Mouse (Mus musculus) hindbrain, embryonic 12.5 days (tissue): Measurements from ENCODE around the gene Syf2. TPM values are rescaled to one million over a fixed set of nuclear protein-coding genes. Genes with fewer than 3 reads are reported as not detected.

Experiments
- ATAC-seq: fragments of 200-750 bp; cut with Nextera tagmentation; 2 replicates; pipeline ENCODE4 v1.8.0; 2017; ENCODE audit warnings: moderate TSS enrichment; ENCODE audit not compliant: low FRiP score
- H3K27ac ChIP-seq: fragments of 300-500 bp; sonication (generic); 2 replicates; pipeline ENCODE4 v1.5.1; 2016; ENCODE audit warnings: mild to moderate bottlenecking
- H3K27me3 ChIP-seq: fragments of 300-500 bp; sonication (generic); 2 replicates; pipeline ENCODE4 v1.6.1; 2016; ENCODE audit warnings: mild to moderate bottlenecking
- H3K36me3 ChIP-seq: fragments of 300-500 bp; sonication (generic); 2 replicates; pipeline ENCODE4 v1.6.1; 2016; ENCODE audit warnings: mild to moderate bottlenecking
- H3K4me1 ChIP-seq: fragments of 300-500 bp; sonication (generic); 2 replicates; pipeline ENCODE4 v1.6.1; 2016
- H3K4me2 ChIP-seq: fragments of 300-500 bp; sonication (generic); replicated peaks from 2 replicates; pipeline ENCODE4 v1.6.1; 2016; ENCODE audit warnings: mild to moderate bottlenecking
- H3K4me3 ChIP-seq: fragments of 300-500 bp; sonication (generic); 2 replicates; pipeline ENCODE4 v1.5.1; 2016; ENCODE audit warnings: mild to moderate bottlenecking
- H3K9ac ChIP-seq: fragments of 300-500 bp; sonication (generic); 2 replicates; pipeline ENCODE4 v1.6.1; 2016; ENCODE audit warnings: mild to moderate bottlenecking, moderate library complexity
- H3K9me3 ChIP-seq: fragments of 300-500 bp; sonication (generic); replicated peaks from 2 replicates; pipeline ENCODE4 v1.6.1; 2016; ENCODE audit warnings: mild to moderate bottlenecking
- WGBS: fragments of 180-500 bp; shearing (Covaris S2); methylation state at CpG from one replicate; pipeline ENCODE4 v1.1.7; 2016; 5-methylcytosine and 5-hydroxymethylcytosine counted together
- polyA plus RNA-seq: library from polyadenylated mRNA; unstranded; fragments of >200 nt; fragmentation: Nextera tagmentation; extraction: Ambion mirVana; gene quantifications from 2 replicates; pipeline ENCODE4 v1.2.1, GENCODE M21; 2016

Gene Syf2
- polyA plus RNA-seq, 1 experiment from 2014 or later = 77.2 TPM

- Histone ChIP-seq H3K9me3 (no peaks in the 10 kb centered on the region), H3K4me1 (peaks cover 16% of the 10 kb centered on the region), H3K36me3 (peaks cover 11% of the 10 kb centered on the region), H3K27ac (peak overlapping the region; percentile 91; the same call in 1 of the 2 replicates), H3K4me3 (peak overlapping the region; percentile 92), H3K4me2 (peak overlapping the region; percentile 70), H3K9ac (peak overlapping the region; percentile 44), H3K27me3 (no peaks in the 10 kb centered on the region)
- peak; percentile 67 for ATAC-seq
- 62% methylated on average over 14 of the region's 14 CpGs for WGBS
Measured at GRCm38 (mm10) chr4:134915223-134916050, 15.3 kb upstream of the Syf2 start.

- no peaks in the 10 kb centered on the region for H3K27me3 ChIP-seq
- no peaks in the 10 kb centered on the region for H3K9me3 ChIP-seq
- no peak overlapping the region for H3K4me2 ChIP-seq
- peaks cover 16% of the 10 kb centered on the region for H3K4me1 ChIP-seq
- no peak for ATAC-seq
- whole genome bisulfite sequencing = 70% methylated on average over 3 of the region's 3 CpGs
- H3K36me3 ChIP-seq = peaks cover 2% of the 10 kb centered on the region; the same call in 1 of the 2 replicates
- H3K4me3 ChIP-seq = no peak overlapping the region
- H3K9ac ChIP-seq = no peak overlapping the region
- no peak overlapping the region for H3K27ac ChIP-seq
Measured at GRCm38 (mm10) chr4:134917194-134917593, 13.5 kb upstream of the Syf2 start.

- Histone ChIP-seq H3K4me1 (peaks cover 11% of the 10 kb centered on the region), H3K4me2 (no peak overlapping the region), H3K36me3 (no peaks in the 10 kb centered on the region), H3K4me3 (no peak overlapping the region), H3K27ac (no peak overlapping the region), H3K27me3 (no peaks in the 10 kb centered on the region), H3K9me3 (no peaks in the 10 kb centered on the region), H3K9ac (no peak overlapping the region)
- WGBS = 73% methylated on average over 7 of the region's 7 CpGs
- no peak for ATAC-seq
Measured at GRCm38 (mm10) chr4:134918381-134918780, 12.3 kb upstream of the Syf2 start.

DNA sequence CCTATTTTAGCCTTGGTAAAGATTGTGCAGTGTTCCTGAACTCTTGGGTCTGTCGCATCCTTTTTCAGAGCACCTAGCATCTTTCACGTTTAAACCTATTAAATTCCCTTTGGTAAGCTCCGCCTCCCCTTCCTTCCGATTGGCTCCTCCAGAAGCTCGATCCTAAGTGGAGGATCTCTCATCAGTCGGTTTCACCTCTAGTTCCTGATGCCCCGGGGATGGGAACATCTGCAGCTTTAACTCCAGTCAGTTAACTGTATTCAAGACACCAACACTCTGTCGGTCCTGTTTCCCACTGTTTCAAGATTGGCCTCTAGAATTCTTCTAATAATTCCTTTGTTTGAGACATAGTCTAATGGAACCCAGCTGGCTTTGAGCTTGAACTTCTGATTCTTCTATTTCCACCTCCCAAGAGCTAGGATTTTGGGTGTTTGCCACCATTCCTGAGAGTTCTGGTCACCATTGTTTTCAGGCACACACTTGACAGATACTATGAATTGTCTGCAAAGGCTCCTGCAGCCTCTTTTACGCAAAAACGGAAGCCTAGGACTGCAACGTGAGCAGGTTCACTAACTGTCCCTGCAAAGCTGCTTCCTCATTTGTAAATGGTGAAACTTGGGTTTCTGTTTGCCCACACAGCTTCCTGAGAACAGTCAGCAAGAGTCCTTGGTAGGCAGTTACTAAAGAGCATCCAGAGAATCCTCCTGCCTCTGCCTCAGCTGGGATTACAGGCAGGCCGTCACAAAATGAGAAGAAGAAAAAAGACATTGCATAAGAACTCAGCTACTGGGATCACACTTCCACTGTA is 10.8 kb upstream of the Syf2 start:
- no peak overlapping the region for H3K9ac ChIP-seq

GRCm38 (mm10) chr4:134920631-134921030 is 10.1 kb upstream of the Syf2 start:
- ATAC-seq = no peak
- no peak overlapping the region for H3K4me2 ChIP-seq
- H3K4me3 ChIP-seq = no peak overlapping the region

More for the DNA sequence above, 10.8 kb upstream of the Syf2 start:
- no peak overlapping the region for H3K4me2 ChIP-seq
- 39% methylated on average over 12 of the region's 12 CpGs for WGBS
- H3K4me1 ChIP-seq = peaks cover 10% of the 10 kb centered on the region
- no peaks in the 10 kb centered on the region for H3K9me3 ChIP-seq
- ATAC-seq = no peak
- no peak overlapping the region for H3K27ac ChIP-seq
- no peaks in the 10 kb centered on the region for H3K36me3 ChIP-seq
- no peak overlapping the region for H3K4me3 ChIP-seq
- H3K27me3 ChIP-seq = no peaks in the 10 kb centered on the region

DNA sequence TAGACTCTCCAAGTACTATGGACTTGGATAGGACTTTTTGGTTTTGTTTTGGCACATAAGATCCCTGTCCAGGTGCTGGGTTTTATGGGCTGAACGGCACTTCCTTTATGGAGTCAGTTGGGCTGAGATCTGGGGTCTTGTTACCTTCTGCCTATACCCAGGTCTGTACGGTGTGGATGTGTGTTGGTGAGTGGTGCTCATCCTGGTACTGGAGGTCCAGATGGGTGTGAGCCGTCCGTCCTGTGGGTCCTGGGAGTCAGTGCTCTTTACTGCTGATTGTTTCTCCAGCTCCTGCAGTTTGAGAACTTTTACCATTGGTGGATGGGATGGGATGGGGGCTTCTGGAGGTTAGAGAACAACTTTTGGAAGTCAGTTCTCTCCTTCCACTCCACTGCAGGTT is 9.0 kb upstream of the Syf2 start:
- no peak for ATAC-seq
- Histone ChIP-seq H3K27me3 (no peaks in the 10 kb centered on the region), H3K36me3 (peaks cover 15% of the 10 kb centered on the region), H3K4me2 (no peak overlapping the region), H3K27ac (no peak overlapping the region), H3K4me1 (peaks cover 19% of the 10 kb centered on the region), H3K9me3 (no peaks in the 10 kb centered on the region), H3K9ac (no peak overlapping the region), H3K4me3 (no peak overlapping the region)
- whole genome bisulfite sequencing = 98% methylated on average over 4 of the region's 4 CpGs

More at GRCm38 (mm10) chr4:134920631-134921030, 10.1 kb upstream of the Syf2 start:
- no peaks in the 10 kb centered on the region for H3K9me3 ChIP-seq
- H3K36me3 ChIP-seq = peaks cover 6% of the 10 kb centered on the region
- H3K27me3 ChIP-seq = no peaks in the 10 kb centered on the region
- peaks cover 11% of the 10 kb centered on the region for H3K4me1 ChIP-seq
- WGBS = 94% methylated on average over 6 of the region's 6 CpGs
- no peak overlapping the region for H3K27ac ChIP-seq
- no peak overlapping the region for H3K9ac ChIP-seq

DNA sequence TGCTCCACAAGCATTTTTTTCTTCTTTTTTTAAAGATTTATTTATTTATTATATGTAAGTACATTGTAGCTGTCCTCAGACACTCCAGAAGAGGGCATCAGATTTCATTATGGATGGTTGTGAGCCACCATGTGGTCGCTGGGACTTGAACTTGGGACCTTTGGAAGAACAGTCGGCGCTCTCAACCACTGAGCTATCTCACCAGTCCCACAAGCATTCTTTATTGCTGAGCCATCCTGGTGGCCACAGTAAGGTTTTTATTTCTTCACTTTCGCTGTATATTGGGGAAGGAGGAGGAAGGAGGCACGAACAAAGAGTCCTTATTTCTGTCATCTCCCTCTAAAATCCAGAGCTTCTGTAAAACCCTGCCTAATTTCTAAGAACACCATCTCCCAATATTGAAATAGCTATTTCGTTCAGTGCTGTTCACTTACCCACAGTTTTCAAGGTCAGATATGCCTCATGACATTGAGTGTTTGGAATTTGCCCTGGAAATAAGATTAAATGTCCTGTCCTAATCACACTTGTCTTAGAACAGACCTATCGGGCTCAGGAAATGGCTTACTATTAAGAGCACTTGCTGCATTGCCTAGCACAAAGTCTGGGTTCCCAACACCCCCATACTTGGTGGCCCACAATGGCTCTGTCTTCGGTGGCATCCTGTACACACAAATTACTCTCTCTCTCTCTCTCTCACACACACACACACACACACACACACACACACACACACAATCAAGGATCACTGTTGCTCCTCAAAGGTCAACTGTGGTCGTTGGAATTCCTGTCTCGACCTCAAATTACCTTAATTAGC is 8.4 kb upstream of the Syf2 start:
- ATAC-seq = no peak
- peak overlapping the region; percentile 100 for H3K4me3 ChIP-seq
- peaks cover 19% of the 10 kb centered on the region for H3K4me1 ChIP-seq
- no peaks in the 10 kb centered on the region for H3K27me3 ChIP-seq
- H3K9me3 ChIP-seq = no peaks in the 10 kb centered on the region
- H3K27ac ChIP-seq = peak overlapping the region; percentile 86
- 69% methylated on average over 10 of the region's 10 CpGs for WGBS
- H3K36me3 ChIP-seq = peaks cover 21% of the 10 kb centered on the region
- H3K9ac ChIP-seq = peak overlapping the region; percentile 70
- H3K4me2 ChIP-seq = peak overlapping the region; percentile 71

DNA sequence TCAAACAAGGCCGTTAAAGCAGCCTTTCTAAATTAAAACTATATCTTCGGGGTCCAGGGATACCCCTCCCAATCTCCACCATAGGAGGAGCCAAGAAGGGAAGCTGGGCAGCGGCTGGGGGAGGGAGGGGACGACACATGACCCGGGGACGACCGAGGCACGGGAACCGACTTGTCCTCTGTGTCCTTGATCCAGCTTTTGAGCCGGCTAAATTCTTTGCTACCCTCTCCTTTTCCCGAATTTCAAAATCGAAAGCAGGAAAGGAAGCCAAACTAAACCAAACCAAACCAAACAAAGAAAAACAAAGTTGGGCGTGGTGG is 7.8 kb upstream of the Syf2 start:
- peaks cover 19% of the 10 kb centered on the region for H3K4me1 ChIP-seq
- WGBS = under 1% methylated on average over 13 of the region's 13 CpGs
- ATAC-seq = peak; percentile 78

DNA sequence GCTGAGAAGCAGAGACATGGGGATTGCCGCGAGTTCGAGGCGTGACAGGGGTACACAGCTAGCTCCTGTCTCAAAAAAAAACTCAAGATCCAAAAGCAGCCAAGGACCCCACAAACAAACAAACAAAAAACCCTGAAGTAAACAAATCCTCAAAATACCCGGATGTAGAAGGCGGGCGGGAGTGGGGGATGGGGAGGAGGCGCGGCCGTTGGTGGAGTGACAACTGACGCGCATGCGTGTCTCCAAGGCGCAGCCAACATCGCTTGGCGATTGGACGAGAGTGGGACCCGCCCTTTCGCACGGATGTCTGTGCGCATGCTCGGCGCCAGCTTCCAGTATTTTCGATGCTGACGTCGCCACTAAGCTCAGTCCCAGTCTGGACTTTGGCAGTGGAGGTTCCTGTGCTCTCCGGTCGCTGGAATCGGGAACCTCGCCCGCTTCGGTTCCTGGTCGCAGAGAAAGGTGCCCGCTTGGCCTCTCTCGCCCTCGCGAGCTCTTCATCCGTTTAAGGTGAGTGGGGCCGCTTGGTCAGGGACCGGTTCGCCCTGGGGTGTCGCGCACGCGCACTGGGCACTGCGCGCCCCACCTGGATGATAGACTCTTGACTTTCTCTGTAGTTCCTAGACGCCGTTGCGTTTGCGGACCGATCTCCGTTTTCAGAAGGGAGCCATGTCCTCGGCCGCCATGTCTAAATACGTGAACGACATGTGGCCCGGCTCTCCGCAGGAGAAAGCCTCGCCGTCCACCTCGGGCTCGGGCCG is 7.3 kb upstream of the Syf2 start, which contains the start of gene Rsrp1:
Rsrp1 (plus strand) TSS at position 335 of the 761 bp plus-strand sequence.
- Histone ChIP-seq H3K4me1 (peaks cover 19% of the 10 kb centered on the region), H3K9me3 (no peaks in the 10 kb centered on the region), H3K27me3 (no peaks in the 10 kb centered on the region), H3K4me2 (peak within 1 kb of the TSS; percentile 90), H3K36me3 (peaks cover 33% of the 10 kb centered on the region), H3K27ac (peak within 1 kb of the TSS; percentile 94), H3K4me3 (peak within 1 kb of the TSS; percentile 100), H3K9ac (peak within 1 kb of the TSS; percentile 96)
- WGBS = under 1% methylated on average over 62 of the region's 64 CpGs
- peak; percentile 95 for ATAC-seq

More for the DNA sequence above, 7.8 kb upstream of the Syf2 start:
- peak overlapping the region; percentile 70 for H3K9ac ChIP-seq
- peak overlapping the region; percentile 86 for H3K27ac ChIP-seq
- H3K4me3 ChIP-seq = peak overlapping the region; percentile 100
- peaks cover 27% of the 10 kb centered on the region for H3K36me3 ChIP-seq
- no peaks in the 10 kb centered on the region for H3K9me3 ChIP-seq
- H3K27me3 ChIP-seq = no peaks in the 10 kb centered on the region
- H3K4me2 ChIP-seq = peak overlapping the region; percentile 71

- Histone ChIP-seq H3K27me3 (no peaks in the 10 kb centered on the region), H3K36me3 (peaks cover 34% of the 10 kb centered on the region), H3K4me2 (peak overlapping the region; percentile 90), H3K9ac (peak overlapping the region; percentile 96), H3K4me1 (peaks cover 19% of the 10 kb centered on the region), H3K4me3 (peak overlapping the region; percentile 100), H3K27ac (peak overlapping the region; percentile 94), H3K9me3 (no peaks in the 10 kb centered on the region)
- ATAC-seq = peak; percentile 65
- 0% methylated on average over 75 of the region's 75 CpGs for WGBS
Measured at GRCm38 (mm10) chr4:134924019-134924741, 6.5 kb upstream of the Syf2 start.

- no peaks in the 10 kb centered on the region for H3K9me3 ChIP-seq
- H3K27ac ChIP-seq = no peak overlapping the region
- H3K27me3 ChIP-seq = no peaks in the 10 kb centered on the region
- WGBS = 84% methylated on average over 8 of the region's 8 CpGs
- no peak for ATAC-seq
- H3K4me2 ChIP-seq = peak overlapping the region; percentile 90
- peak overlapping the region; percentile 32; the same call in 1 of the 2 replicates for H3K9ac ChIP-seq
- H3K4me3 ChIP-seq = peak overlapping the region; percentile 100
- H3K4me1 ChIP-seq = peaks cover 21% of the 10 kb centered on the region
- peaks cover 34% of the 10 kb centered on the region for H3K36me3 ChIP-seq
Measured at GRCm38 (mm10) chr4:134925206-134925605, 5.5 kb upstream of the Syf2 start.
